Mouse (Mus musculus) E14TG2a.4 (cell line): ENCODE measurements around the gene Anapc15.

Source experiments
- CTCF ChIP-seq: conservative IDR thresholded peaks from 2 replicates; pipeline ENCODE4 v1.5.1; 2014; ENCODE audit warnings: low read length
- NANOG ChIP-seq: IDR thresholded peaks from 2 replicates; pipeline ENCODE4 v1.6.1; 2014; ENCODE audit warnings: borderline replicate concordance, low read length, mixed read lengths

DNA sequence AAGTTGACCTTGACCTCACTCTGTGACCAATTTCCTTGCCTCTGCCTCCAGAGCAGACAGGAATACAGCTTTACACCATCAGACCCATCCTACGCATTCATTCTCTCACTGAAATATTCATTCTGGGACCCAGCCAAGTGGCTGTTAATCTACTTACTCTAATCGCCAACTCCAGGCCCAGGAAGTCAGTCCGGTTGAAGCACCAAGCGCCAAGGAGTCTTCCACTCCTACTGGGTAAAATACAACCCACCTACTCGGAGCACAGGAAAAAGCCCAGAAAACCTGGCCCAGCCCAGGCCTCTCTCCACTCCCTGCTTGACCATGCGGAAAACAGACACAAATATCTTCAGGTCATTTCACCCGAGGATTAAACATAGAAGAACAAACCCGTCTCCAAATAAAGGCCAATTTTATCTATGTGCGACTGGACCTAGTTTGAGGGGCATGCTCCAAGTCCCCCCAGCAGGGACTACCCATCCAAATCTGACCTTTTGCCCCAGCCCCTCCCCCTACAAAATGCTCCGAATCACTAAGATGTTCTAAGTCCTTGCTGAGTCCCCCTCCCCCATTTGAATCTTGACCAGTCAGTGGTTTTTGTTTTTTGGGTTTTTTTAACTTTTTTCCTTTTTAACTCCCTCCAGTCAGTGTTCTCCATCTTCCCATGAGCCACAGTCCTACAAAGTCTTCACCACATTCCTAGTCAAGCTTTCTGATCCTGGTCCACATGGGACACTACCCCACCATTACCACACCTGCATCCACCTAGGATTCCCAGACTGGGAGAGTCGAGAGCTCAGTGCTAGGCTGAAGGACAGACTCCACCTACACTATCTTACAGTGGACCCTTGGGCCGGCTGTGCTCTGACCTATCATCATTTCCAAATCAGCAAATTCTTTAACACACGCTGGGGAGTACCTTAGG is 5.0 kb downstream of the Anapc15 start:
- no peak for TF ChIP-seq CTCF
- TF ChIP-seq NANOG: no peak
